Mouse (Mus musculus) bone marrow, adult 2 months (tissue): ENCODE results near the gene Fnip2.

Source experiments
- CTCF ChIP-seq: fragments of 200-500 bp; IDR thresholded peaks from 2 replicates; pipeline ENCODE4 v1.5.1; 2011; ENCODE audit warnings: low read length, control low read depth; ENCODE audit not compliant: control insufficient read depth, insufficient read depth
- POLR2A ChIP-seq: fragments of 200-500 bp; IDR thresholded peaks from 2 replicates; pipeline ENCODE4 v1.6.1; 2011; ENCODE audit warnings: low read depth, mild to moderate bottlenecking, control low read depth, low read length, borderline replicate concordance; ENCODE audit not compliant: control insufficient read depth

GRCm38 (mm10) chr3:79542585-79542984 is 25.0 kb downstream of the Fnip2 start:
- TF ChIP-seq CTCF = peak; percentile 10; the same call in 1 of the 2 replicates
- TF ChIP-seq POLR2A = no peak
